Mouse (Mus musculus) mouse trophoblast stem cell (cell line): ENCODE data around the gene Bzw2.

Experiments
- in situ Hi-C, 2 experiments: fragments of 300-500 bp; cut with MseI, MboI; formaldehyde crosslinking; loops; 2 replicates in 1 of 2; 3 replicates in 1 of 2; pipeline ENCODE4 v1.15.1; 2025

Bzw2 gene

DNA sequence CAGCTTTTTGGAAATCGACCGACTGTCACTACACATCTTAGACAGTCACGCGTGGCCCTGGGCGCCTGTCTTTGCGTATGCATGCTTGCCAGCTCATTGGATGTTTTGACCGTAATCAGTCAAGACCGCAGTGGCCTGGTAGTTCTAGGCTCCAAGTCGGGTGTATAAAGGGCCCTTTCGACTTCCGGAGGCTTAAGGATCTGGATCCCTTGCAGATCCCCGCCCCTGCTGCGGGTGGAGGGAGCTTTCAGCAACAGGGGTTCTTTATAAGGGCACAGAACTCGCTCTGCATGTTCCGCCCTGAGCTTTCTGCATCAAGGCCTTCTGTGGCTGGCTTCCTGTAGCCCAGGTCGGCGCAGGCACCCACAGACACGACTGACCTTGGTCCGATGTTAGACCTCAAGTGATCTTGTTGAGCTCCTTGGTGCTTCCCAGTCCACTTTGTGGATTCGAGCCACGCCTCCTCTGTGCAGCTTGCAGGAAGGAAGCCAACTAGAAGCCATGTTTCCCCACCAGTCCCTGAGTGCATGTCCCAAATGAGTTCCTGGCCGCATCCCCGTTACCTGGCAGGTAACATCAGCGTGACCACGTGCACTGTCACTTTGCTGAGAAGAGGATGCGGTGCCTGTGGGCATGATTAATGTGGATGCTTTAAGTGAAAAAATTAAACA is at the start of gene Bzw2:
Bzw2 (minus strand) TSS at position 443 of the 671 bp plus-strand sequence.
- in situ Hi-C loops, result no loop called here

DNA sequence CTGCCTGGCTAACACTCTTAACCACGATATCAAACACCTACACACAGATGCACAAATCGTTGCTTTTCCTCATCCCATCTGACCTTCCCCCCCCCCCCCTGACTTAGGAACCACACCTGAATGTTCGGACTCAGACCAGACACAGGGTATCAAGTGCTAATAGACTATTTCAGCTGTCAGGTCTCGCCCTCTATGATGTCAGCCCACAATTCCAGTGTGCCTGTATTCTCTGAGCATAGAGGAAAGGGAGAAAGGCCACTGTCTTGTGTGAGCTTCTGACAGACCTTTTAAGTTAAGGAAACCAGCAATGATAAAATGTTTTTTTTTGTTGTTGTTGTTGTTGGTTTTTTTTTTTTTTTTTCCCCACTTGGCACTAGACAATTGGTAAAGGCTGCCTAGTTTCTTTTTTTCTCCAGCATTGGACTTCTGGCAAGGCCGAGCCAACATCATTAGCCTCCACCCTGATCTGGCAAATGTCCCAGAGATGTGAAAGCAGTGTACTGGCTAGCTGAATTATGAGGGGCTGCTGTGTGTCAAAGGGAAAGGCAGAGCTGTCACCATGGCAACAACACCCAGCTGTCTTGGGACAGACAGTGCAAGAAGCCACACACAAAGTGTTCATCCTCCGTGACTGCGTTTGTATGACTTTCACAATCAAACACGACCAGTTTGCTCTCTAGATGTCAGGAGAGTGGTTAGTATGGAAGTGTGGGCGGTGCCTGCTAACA is 49.4 kb upstream of the Bzw2 start:
- in situ Hi-C loops, result loop anchor here in 1 of 2 experiments (25.0 kb wide), 1 partner anchor 455 kb away; no protein-coding TSS in a partner anchor

DNA sequence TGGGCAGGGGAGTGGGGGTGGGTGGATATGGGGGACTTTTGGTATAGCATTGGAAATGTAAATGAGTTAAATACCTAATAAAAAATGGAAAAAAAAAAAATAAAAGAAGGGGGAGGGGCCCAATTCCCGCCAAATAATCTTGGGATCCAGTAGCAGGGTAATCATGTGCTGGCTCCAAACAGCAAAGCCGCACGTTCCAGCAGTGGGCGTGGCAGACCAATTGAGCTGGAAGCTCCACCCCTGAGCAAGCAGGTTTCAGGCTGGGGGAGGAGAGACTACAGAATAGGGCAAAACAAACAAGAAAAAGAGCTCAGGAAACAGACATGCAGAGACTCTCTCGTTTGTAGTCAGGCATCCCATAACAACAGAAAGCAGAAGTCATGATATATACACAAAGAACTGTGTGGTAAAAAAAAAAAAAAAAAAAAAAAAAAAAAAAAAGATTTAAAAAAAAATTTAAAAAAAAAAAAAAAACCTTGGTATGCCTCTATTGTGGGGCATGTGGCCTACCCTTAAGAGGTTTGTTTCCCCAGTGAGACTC is 47.8 kb upstream of the Bzw2 start:
- in situ Hi-C loops, result loop anchor here in 1 of 2 experiments (25.0 kb wide), 1 partner anchor 457 kb away; no protein-coding TSS in a partner anchor

DNA sequence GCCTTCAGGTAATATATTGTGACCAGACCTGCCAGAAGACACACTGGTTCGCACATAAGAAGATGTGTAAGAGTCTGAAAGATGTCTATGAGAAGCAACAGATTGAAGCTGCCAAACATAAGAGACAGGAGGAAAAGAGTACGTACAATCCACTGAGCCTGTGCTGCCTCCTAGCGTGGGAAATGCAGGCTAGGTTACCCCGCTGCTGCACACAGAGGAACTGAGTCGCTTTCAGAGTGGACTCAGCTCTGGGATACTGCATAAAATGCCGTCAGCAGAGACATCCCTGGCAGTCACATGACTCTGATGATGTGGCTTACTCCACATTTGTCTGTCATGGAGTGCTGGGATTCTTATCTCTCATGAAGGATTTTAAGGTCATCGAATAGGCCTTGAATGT is 37.1 kb upstream of the Bzw2 start:
- in situ Hi-C loops, result no loop called here

DNA sequence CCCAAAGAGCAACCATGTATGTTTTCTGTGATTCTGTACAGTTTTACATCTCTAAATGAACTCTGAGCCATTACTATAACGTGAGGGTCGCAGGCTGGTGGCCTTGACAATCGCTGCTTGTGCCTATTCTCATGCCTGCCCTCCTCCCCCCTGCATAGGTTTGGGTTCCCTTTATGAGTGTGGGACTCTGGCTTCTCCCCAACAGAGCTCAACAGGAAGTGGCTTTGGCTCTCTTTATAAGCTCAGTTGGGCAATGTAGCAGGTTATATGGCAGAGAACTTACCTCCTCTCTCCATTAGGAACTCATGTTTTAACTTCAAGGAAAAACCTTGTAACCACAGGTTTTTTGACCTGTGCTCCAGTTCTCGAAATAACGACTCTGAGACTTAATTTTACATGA is 32.5 kb upstream of the Bzw2 start:
- in situ Hi-C loops, result no loop called here

DNA sequence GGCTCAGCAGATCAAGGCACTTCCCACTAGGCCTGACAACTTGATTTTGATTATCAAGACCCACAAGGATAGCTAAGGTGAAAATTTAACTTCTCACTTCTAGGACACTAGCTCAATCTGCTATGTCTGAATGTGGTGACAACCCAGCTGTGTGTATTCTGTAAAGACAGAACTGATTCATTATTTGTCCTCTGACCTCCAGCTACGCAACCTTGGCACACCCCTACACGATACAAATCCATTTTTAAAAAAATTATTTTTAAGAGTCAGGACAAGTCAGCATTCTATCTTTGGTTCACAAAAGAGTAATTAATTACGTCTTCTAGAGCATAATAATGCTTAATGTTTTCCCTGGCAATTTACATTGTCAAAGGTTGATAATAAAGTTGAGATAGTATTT is 31.7 kb upstream of the Bzw2 start:
- in situ Hi-C loops, result no loop called here

DNA sequence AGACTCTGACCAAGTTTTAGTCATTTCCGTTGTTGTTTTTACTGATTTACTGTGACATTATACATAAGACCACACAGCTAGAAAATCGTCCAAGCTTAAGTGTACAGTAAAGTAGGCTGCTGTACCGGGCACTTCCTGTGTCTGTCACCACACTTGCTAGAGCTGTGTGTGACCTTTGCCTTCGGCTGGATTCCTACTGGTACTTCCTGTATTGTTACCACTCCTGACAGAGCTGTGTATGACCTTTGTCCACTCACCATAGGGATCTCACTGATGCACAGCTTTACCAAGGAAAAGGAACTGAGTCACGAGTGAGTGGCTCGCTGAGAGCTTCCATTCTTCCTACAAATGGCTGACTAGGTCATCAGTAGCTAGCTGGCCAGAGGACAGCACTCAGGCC is 29.2 kb upstream of the Bzw2 start:
- in situ Hi-C loops, result no loop called here

DNA sequence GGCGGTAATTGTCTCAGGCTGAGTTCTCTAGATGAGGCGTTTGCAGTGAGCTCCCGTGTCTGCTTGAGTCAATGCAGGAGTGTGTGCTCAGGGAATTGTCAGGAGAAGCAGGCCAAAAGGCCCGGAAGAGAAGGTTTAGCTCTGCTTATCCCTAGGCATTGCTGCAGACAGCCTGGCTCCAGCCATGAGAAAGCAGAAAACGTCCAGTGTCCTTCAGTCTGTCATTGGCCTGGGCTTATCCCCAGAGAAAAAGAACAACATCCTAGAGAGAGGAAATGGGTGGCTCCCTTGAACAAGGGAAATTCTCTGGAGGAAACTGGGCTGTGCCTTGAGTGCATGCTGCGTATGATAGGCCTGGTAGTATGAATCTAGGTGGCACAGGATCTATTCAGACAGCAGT is 24.7 kb upstream of the Bzw2 start:
- in situ Hi-C loops, result no loop called here

DNA sequence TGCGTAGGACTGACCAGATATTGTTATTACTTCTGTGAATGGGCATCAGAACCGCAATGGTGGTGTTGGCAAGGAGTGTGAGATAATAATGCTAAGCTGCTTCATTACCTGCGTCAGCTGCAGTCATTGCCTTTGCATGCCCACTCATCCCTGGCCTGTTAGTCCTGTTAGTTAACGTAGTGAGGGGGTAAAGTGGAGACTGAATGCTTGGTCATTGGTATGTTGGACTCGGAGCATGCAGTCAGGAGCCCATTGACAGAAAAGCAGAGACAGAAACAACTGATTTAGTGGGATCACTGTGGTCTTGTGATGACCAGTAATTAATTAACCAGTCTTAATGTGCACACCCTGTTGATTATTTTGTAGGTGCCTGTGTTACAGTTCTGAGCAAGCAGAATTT is 19.3 kb upstream of the Bzw2 start:
- in situ Hi-C loops, result no loop called here

DNA sequence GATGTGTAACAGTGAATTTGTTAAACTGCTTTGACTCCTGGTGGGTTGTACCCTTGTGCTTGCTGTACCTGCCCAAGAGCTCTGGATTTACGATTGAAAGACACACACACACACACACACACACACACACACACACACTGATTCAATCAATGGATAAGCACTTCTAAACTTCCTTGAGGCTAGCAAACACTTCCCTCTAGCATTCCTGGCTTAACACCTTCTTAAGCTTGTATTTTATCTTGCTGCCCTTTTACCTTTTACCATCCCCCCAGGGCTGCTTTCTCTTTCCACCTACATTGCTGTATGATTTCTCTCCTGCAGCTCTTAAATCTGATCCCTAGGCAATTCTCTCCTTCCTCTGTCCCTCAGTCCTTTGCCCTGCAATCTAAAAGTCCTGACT is 7.4 kb upstream of the Bzw2 start:
- in situ Hi-C loops, result no loop called here

DNA sequence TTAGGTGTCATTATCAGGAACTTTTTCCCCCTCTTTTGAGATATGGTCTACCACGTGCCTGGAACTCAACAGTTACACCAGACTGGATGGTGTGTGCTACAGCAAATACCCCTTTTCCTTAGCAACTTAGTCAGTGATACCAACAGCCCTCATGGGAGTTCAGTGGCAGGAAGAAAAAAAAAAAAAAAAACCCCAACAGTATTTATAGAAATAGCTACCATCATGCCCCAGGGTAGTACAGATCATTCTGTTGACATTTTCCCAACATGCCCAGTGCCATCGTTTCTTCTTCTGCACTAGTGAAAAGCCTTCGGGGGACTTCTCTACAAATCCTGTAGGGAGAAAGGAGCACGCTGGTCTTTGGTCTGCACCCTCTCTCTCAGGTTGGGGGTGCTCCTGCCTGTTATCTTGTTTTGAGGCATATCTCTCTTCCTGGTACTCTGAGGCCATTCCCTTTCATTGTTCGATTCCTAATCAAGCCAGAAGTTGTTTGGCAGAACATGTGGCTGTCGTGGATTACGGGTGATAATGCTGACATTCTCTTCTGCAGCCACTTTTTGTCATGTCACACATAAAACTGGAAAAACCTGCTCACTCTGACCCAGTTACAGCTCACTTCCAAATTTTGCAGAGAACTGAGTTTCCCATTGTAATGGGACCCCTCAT is 6.4 kb upstream of the Bzw2 start:
- in situ Hi-C loops, result no loop called here

DNA sequence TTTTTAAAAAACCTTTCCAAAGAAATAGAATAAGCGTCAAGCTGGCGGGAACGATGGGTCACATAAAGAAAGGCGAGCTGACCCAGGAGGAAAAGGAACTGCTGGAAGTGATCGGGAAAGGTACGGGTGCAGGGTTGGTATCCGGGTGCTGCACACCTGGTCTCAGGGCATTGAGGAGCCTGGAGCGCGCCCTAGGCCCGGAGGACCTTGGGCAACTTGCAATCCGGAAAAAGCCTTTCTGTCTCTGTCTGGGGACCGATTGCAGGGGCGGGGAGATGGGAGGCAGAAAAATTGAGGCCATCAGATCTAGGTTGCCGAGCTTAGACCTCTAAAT is 609 bp downstream of the Bzw2 start:
- in situ Hi-C loops, result no loop called here

DNA sequence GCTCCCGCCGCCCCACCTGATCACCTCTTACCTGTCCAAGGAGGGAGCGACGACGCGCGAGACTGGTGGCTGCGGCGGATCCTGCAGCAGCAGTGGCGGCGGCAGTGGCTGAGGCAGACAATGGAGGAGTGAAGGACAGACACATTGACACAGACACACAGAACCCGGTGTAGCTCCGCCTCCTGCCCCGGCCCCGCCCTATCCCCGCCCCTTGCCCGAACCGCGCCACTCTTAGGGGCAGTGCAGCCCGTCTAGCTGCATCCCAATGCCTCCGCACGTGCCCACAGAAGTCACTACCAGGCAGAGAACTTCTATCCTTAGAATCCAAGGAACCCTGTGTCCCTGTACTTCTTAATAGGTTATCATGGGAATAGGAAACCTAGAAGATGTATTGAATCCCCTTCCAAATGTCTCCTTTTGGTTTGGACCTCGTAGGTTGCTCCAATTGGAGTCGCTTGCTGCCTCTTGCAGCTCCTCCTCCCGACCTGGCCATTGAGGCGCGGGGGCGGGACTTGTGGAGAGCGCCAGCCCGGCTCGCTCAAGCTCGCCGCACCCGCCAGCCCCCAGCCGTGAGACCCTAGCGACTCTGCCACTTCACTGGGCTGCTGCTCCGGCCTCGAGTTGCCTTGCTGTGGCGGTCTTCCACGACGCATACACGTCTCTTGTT is 1.1 kb downstream of the Bzw2 start, which contains the start of gene Ankmy2:
Ankmy2 (plus strand) TSS at position 478 of the 667 bp plus-strand sequence.
- in situ Hi-C loops, result no loop called here

DNA sequence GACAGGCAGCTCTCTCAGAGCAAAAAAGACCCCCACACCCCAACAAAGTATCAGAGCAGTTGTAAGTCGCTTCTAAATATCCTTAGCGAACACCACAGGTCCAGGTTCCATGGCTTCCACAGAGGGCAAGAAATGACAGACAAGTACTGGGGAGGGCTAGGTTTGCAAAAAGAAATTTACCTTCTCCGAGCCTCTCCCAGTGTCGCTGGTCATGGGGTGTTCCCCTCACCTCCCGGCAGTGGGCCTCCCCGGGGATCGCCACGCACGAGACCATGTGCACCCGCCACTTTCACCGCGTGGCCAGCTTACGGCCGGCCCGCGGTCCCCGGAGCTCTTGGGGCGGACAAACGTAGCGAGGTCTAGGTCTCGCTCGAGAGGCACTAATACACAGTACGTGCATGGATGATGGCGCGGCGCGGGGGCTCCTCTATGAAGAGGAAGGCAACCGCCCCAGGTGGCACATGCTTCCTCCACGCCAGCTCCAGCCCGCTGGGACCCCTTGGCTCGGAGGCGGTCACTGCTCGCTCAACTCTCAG is 1.7 kb downstream of the Bzw2 start:
- in situ Hi-C loops, result no loop called here

DNA sequence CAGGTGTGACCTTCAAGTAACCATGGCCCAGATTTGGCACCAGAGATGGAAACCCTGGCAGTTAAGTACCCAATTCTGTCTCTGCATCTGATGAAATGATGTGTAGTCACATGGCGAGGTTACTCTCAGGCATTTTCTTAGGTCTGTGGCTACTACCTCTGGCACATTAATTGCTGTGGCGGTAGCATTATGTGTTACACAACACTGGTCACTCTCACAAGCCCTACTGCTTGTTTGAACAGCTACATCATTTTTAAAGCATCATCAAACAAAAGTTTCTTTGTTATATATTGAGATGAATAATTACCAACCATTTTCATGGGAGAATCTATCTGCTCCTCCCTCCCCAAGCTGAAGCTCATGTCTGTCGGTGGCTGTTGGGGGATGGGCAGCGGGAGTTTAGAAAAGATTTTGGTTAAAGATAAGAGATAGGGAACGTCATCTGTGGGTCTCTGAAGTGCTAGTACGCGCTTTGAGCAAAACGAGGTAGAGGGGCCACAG is 2.7 kb downstream of the Bzw2 start:
- in situ Hi-C loops, result no loop called here

DNA sequence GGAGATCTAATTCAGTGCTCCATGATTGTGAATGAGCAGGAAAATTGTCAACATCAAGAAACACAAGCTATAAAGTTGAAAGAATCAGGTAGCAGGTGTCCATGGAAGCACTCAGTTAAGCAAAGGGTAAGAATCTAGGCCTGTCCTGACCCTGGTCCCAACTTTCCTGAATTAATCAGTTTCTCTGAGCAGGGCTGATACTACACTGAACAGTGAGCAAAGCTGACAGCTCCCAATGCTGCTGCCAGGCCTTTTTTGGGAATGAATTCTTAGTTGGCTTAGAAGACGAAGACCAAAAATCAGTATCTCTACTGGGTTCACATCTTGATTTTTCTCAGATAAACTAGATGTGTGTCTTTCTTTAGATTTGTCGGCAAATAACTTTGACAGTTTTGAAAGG is 7.1 kb downstream of the Bzw2 start:
- in situ Hi-C loops, result no loop called here

DNA sequence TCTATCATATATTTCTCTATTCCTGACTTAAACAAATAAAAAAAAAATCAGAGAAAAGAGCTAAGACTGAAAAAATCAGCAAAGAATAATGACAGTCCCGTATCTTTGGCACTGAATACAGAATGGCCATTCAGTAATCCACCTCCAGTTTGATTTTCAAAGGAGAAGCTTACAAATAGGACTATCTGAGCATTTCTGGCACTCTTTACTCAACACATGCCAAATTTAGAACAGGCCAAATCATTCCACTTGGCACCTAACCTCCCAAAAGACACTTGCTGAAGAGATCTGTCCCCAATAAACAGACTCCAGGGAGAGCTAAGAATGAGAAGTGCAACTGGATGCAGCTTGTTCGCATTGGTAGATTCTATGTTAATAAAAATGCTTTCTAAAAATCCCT is 7.6 kb downstream of the Bzw2 start:
- in situ Hi-C loops, result no loop called here

DNA sequence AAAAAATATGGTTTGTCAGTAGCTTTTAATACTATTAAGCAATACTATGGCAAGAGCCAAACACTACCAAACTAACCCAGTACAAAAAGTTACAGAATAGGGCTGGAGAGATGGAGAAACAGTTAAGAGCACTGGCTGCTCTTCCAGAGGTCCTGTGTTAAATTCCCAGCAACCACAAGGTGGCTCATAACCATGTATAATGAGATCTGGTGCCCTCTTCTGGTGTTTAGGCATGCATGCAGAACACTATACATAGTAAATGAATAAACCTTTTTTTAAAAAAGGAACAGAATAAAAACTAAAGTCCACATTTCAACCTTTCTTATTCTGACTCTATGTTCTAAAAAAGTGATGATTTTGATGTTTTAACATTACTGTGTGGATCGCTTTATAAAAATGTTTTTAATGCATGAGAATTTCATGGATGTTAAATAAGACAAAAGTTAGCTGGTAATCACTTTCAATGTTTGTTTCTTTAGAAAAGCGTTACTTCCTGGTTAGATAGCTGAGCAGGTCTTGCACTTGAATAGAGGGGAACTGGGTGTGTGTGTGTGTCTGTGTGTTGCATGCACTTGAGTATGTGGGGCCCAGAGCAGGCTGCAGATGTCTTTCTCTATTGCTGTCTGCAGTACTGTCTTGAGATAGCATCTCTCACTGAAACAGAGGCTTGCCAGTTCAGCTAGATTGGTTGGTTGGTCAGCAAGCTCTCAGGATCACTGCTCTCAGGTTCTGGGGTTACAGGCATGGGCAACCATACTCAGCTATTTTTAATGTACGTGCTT is 11.5 kb downstream of the Bzw2 start:
- in situ Hi-C loops, result no loop called here

DNA sequence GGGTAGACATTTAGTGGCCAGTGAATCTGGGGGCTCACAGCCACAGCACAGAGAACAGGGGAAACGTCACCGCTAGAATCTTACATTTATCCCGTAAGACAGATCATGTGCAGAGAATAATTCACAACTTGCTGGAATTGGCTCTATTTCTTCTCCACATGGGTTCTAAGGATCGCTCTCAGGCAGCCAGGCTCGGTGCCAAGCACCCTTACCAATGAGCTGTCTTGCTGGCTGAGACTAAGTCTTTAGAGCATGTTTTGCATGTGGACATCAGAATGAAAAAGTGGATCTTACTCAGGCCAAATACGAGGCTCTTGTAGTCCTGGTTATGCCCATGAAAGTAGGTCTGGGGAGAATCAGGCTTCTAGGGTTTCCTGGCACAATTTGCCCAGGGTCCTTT is 17.5 kb downstream of the Bzw2 start:
- in situ Hi-C loops, result no loop called here

DNA sequence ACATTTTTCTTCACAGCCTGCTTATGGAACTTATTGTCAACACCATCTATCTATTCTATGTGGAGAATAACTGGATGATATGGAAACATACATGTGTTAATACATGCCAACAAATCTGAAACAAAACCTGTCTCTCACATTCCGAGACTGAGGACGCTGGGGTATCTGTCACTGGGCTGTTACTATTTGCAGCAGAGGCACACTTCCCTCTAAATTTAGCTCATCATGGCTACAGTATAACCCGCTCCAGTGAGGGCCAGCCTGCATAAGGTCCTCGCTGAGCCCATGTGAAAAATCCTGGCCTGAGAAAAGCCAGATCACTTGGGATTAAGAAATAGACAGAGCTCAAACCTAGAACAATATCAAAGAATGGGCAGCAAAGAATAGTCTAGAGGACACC is 20.7 kb downstream of the Bzw2 start:
- in situ Hi-C loops, result no loop called here

DNA sequence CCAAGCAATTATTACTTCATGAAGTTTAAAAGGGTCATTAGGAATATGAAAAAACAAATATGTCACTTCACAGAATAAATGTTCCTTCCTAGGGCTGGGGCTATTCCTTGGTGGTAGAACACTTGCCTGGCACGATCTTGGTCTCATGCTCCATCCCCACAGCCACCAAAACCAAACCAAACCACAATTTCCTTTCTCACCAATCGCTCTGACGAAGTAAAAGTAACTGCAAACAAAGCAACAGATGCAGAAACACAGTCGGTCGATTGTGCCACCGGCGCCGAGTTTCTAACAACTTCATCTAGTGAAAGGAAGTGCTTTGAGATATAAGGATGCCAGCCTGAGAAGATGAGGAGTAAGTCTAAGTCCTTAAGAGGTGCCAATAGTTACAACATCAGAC is 21.6 kb downstream of the Bzw2 start:
- in situ Hi-C loops, result no loop called here
